Mouse (Mus musculus) thymus, adult 2 months (tissue): ENCODE results near the gene 9930021J03Rik.

Source experiments
- CTCF ChIP-seq: fragments of 200-500 bp; IDR thresholded peaks from 2 replicates; pipeline ENCODE4 v1.5.1; 2012; ENCODE audit warnings: mild to moderate bottlenecking, control low read depth, low read length, moderate library complexity, borderline replicate concordance; ENCODE audit not compliant: control insufficient read depth, poor library complexity, insufficient read depth; ENCODE audit errors: extremely low read depth
- POLR2A ChIP-seq: fragments of 200-500 bp; IDR thresholded peaks from 2 replicates; pipeline ENCODE4 v1.6.1; 2012; ENCODE audit warnings: mild to moderate bottlenecking, low read length, control low read depth, moderate library complexity; ENCODE audit not compliant: control insufficient read depth, poor library complexity, insufficient read depth; ENCODE audit errors: extremely low read depth

GRCm38 (mm10) chr19:29797371-29797770 is 8.4 kb downstream of the 9930021J03Rik start:
- TF ChIP-seq POLR2A (no peak), CTCF (no peak)
